Mouse (Mus musculus): ENCODE results near the gene Zc3h12a. TPM values are rescaled to one million over a fixed set of nuclear protein-coding genes. Genes with fewer than 3 reads are reported as not detected.

Zc3h12a gene
- polyA plus RNA-seq, 1 experiment from 2014 or later: 0.22 TPM

DNA sequence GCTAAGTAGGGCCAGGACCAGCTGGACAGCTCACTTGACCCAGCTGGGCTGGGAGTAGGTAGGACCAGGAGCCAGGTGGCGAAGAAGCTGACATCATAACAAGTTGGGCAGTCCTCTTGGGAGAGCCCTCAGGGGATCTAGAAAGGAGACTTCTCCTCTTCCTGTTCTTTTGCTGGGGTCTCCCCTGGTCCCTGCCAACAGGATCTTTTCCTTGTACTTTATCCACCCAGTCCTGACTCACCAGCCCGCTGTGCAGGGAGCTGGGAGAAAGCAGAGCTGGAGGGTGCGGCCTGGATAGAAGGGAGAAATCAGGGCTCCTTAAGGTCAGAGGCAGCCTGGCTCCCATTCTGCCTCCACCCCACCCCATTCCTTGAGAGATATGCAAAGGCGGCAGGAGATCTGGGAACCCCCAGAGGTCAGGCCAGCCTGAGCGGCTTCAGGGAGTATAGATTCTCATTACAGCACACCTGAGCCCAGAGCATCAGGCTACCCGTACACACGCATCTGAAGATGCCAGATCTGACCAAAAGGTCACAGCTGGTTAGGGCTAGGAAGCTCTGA, 2.2 kb downstream of the Zc3h12a start:
- H3K27me3 ChIP-seq (ENCODE audit: control insufficient read depth, insufficient read depth, low read length): peaks cover 16% of the 10 kb centered on the region; the same call in 1 of the 2 replicates
- DNase-seq (no peak), ATAC-seq (ENCODE audit: low FRiP score, low TSS enrichment) (no peak)
- no peak overlapping the region for H3K4me3 ChIP-seq (replicated peaks; ENCODE audit: low read depth, low read length)
- WGBS: 75% methylated on average over 7 of the region's 7 CpGs
- H3K9me3 ChIP-seq (ENCODE audit: control insufficient read depth, low read length): no peaks in the 10 kb centered on the region
- H3K9ac ChIP-seq (replicated peaks; ENCODE audit: low read length): no peak overlapping the region
- H3K4me2 ChIP-seq (ENCODE audit: low read length): no peak overlapping the region
- H3K36me3 ChIP-seq (ENCODE audit: control insufficient read depth, insufficient read depth, low read length): no peaks in the 10 kb centered on the region
- H3K4me1 ChIP-seq (ENCODE audit: control insufficient read depth, insufficient read depth, low read length): peaks cover 16% of the 10 kb centered on the region; the same call in 1 of the 2 replicates
- no peak overlapping the region for H3K27ac ChIP-seq (replicated peaks; ENCODE audit: low read depth, low read length)

DNA sequence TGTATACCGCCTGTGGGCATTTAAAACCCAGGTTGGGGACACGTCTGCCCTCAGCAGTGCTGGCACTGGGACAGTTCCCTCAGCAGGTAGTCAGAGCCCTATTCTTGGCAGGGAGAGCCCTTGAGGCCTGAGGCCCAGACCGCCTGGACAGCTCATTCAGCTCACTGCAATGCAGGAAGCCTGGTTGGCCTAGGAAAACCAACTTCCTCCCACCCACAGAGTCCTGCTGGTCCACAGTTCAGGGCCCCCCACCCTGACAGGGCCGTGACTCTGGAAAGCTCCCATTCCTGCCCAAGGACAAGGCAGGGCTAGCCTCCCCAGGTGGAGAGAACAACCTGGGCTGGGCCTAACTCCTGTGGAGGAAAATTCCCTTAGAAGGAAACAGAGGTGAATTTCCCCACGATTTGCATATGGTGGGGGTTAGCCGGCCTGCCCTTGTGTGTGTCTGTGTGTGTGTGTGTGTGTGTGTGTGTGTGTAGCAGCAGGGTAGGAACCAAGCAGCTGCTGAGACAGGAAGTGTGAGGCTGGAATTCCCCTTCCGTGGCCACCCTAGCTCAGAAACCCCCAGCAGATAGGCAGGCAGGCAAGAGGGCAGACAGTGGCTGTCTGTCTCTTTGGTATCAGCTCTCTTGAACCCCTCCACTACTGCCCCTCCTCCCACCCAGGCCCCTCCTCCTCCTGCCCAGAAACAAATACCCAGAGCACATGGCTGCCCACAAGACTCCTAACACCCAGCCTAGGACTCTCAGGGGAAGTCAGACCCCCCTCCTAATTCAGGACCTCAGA, 3.0 kb downstream of the Zc3h12a start:
- WGBS: 49% methylated on average over 7 of the region's 7 CpGs
- Histone ChIP-seq H3K4me1 (ENCODE audit: control insufficient read depth, insufficient read depth, low read length) (peaks cover 16% of the 10 kb centered on the region; the same call in 1 of the 2 replicates), H3K27ac (replicated peaks; ENCODE audit: low read depth, low read length) (no peak overlapping the region), H3K9ac (replicated peaks; ENCODE audit: low read length) (no peak overlapping the region), H3K27me3 (ENCODE audit: control insufficient read depth, insufficient read depth, low read length) (peaks cover 16% of the 10 kb centered on the region; the same call in 1 of the 2 replicates), H3K4me3 (replicated peaks; ENCODE audit: low read depth, low read length) (no peak overlapping the region), H3K9me3 (ENCODE audit: control insufficient read depth, low read length) (no peaks in the 10 kb centered on the region), H3K36me3 (ENCODE audit: control insufficient read depth, insufficient read depth, low read length) (no peaks in the 10 kb centered on the region), H3K4me2 (ENCODE audit: low read length) (no peak overlapping the region)
- no peak for ATAC-seq (ENCODE audit: low FRiP score, low TSS enrichment)
- no peak for DNase-seq

DNA sequence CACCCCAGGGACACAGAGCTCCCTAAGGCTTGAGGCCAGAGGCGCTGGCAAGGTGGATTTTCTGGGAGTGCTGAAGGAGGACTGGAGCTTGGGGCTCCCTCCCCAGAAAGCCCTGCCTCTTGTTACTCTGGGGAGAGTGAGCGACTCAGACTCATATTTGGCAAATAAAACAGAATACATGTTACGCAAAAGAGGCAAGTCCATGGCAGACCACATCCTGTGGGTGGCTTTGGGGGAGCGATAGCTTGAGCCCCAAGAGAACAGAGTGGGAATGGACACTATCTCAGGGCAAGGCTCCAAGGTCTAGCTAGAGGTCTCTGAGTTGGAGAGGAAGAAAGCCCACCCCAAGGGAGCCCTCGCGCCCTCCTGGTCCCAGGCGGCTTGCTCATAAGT, 4.4 kb downstream of the Zc3h12a start:
- DNase-seq: no peak
- ATAC-seq (ENCODE audit: low FRiP score, low TSS enrichment): no peak
- 74% methylated on average over 7 of the region's 7 CpGs for WGBS
- H3K9ac ChIP-seq (replicated peaks; ENCODE audit: low read length): no peak overlapping the region; the same call in 1 of the 2 replicates
- H3K4me3 ChIP-seq (replicated peaks; ENCODE audit: low read depth, low read length): no peak overlapping the region
- H3K36me3 ChIP-seq (ENCODE audit: control insufficient read depth, insufficient read depth, low read length): no peaks in the 10 kb centered on the region
- H3K27ac ChIP-seq (replicated peaks; ENCODE audit: low read depth, low read length): no peak overlapping the region
- H3K4me1 ChIP-seq (ENCODE audit: control insufficient read depth, insufficient read depth, low read length): peaks cover 16% of the 10 kb centered on the region; the same call in 1 of the 2 replicates
- H3K27me3 ChIP-seq (ENCODE audit: control insufficient read depth, insufficient read depth, low read length): peaks cover 16% of the 10 kb centered on the region; the same call in 1 of the 2 replicates
- no peak overlapping the region for H3K4me2 ChIP-seq (ENCODE audit: low read length)
- no peaks in the 10 kb centered on the region for H3K9me3 ChIP-seq (ENCODE audit: control insufficient read depth, low read length)

DNA sequence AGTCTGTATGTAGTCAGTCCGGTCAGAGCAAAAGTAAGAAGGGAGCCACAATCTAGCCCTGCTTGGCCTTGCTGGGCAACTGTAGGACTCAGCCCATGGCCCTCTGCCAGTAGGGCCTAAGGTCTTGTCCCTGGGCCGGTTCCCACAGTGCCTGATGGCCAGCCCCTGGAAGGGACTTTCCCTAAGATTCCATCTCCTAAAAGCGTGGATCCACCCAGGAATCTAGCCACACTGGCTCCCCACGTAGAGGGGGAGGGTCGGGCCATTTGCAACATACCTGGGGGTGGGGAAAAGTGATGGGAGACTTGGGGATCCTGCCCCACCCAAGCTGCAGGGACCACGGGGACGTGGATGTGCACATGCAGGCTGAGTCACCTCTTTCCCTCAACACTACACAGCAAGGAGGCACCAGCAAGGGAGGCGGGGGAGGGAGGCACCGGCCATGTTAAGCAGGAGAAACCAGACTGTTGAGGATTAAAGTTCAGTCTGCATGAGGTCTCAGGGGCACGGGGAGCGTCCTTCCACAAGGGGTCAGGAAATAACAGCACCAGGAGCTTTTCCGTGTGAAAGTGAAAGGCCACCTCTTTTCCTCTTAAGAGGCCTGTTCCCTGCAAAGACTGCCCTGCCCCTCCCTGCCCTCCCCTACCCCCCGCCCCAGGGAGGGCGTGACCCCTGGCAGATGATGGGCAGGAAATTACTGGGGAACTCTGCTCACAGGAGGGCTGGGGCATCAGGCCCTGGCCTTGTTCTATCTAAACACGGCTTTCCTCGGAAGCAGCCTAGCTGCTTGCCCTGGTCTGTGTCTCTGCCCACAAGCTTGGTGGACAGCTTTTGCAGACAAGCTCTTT, 5.0 kb downstream of the Zc3h12a start:
- Histone ChIP-seq H3K9ac (replicated peaks; ENCODE audit: low read length) (no peak overlapping the region; the same call in 1 of the 2 replicates), H3K36me3 (ENCODE audit: control insufficient read depth, insufficient read depth, low read length) (no peaks in the 10 kb centered on the region), H3K27ac (replicated peaks; ENCODE audit: low read depth, low read length) (no peak overlapping the region), H3K4me2 (ENCODE audit: low read length) (no peak overlapping the region), H3K9me3 (ENCODE audit: control insufficient read depth, low read length) (no peaks in the 10 kb centered on the region), H3K4me1 (ENCODE audit: control insufficient read depth, insufficient read depth, low read length) (peaks cover 12% of the 10 kb centered on the region; the same call in 1 of the 2 replicates), H3K27me3 (ENCODE audit: control insufficient read depth, insufficient read depth, low read length) (peaks cover 13% of the 10 kb centered on the region; the same call in 1 of the 2 replicates), H3K4me3 (replicated peaks; ENCODE audit: low read depth, low read length) (no peak overlapping the region)
- ATAC-seq (ENCODE audit: low FRiP score, low TSS enrichment) (no peak), DNase-seq (no peak)
- WGBS: 26% methylated on average over 16 of the region's 16 CpGs

DNA sequence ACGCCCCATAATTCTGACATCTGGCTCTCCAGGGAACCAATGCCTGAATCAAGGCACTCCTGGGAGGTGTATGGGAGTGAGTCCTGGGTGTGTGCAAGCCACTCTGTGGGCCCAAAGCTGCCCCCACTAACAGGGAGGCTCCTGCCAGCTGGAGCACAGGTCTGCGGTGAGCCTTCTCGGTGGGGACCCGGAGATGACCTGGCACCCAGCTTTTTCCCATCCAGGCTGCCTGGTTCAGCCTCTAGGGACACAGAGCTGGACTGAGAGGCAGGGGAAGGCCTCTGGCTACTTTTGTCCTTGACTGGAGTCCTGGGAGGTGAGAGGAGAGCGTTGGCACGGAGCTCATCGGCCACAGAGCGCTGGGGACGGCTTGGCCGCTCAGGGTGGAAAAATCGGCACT, 7.9 kb downstream of the Zc3h12a start:
- no peaks in the 10 kb centered on the region for H3K9me3 ChIP-seq (ENCODE audit: control insufficient read depth, low read length)
- ATAC-seq (ENCODE audit: low FRiP score, low TSS enrichment) (no peak), DNase-seq (no peak)
- WGBS: 92% methylated on average over 11 of the region's 11 CpGs
- H3K9ac ChIP-seq (replicated peaks; ENCODE audit: low read length): no peak overlapping the region
- H3K4me3 ChIP-seq (replicated peaks; ENCODE audit: low read depth, low read length): no peak overlapping the region
- H3K4me2 ChIP-seq (ENCODE audit: low read length): no peak overlapping the region
- H3K27me3 ChIP-seq (ENCODE audit: control insufficient read depth, insufficient read depth, low read length): no peaks in the 10 kb centered on the region
- H3K4me1 ChIP-seq (ENCODE audit: control insufficient read depth, insufficient read depth, low read length): peaks cover 5% of the 10 kb centered on the region; the same call in 1 of the 2 replicates
- H3K27ac ChIP-seq (replicated peaks; ENCODE audit: low read depth, low read length): no peak overlapping the region
- H3K36me3 ChIP-seq (ENCODE audit: control insufficient read depth, insufficient read depth, low read length): no peaks in the 10 kb centered on the region

DNA sequence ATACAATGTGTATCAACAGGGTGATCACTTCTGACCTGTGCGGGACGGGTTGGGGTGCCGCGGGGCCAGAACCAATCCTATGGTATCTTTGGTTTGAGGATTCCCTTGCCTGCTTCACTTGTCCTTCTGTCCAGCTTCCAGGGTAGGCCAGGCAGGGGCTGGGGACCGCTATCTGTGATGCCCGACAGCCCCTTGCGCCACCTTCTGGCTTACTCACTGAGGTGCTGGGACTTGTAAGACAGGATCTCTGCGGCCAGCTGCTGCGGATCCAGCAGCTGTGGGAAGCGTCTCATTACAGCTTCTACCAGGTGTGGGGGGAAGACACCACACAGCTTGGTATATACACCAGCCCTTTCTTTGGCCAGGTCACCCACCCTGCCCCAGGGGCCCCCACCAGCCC, 8.6 kb downstream of the Zc3h12a start:
- no peak overlapping the region for H3K27ac ChIP-seq (replicated peaks; ENCODE audit: low read depth, low read length)
- H3K9ac ChIP-seq (replicated peaks; ENCODE audit: low read length): no peak overlapping the region
- WGBS: 22% methylated on average over 10 of the region's 10 CpGs
- DNase-seq (peak; percentile 54), ATAC-seq (ENCODE audit: low FRiP score, low TSS enrichment) (no peak)
- H3K4me2 ChIP-seq (ENCODE audit: low read length): no peak overlapping the region
- no peaks in the 10 kb centered on the region for H3K36me3 ChIP-seq (ENCODE audit: control insufficient read depth, insufficient read depth, low read length)
- no peak overlapping the region for H3K4me3 ChIP-seq (replicated peaks; ENCODE audit: low read depth, low read length)
- H3K9me3 ChIP-seq (ENCODE audit: control insufficient read depth, low read length): no peaks in the 10 kb centered on the region
- no peaks in the 10 kb centered on the region for H3K27me3 ChIP-seq (ENCODE audit: control insufficient read depth, insufficient read depth, low read length)
- peaks cover 5% of the 10 kb centered on the region; the same call in 1 of the 2 replicates for H3K4me1 ChIP-seq (ENCODE audit: control insufficient read depth, insufficient read depth, low read length)

DNA sequence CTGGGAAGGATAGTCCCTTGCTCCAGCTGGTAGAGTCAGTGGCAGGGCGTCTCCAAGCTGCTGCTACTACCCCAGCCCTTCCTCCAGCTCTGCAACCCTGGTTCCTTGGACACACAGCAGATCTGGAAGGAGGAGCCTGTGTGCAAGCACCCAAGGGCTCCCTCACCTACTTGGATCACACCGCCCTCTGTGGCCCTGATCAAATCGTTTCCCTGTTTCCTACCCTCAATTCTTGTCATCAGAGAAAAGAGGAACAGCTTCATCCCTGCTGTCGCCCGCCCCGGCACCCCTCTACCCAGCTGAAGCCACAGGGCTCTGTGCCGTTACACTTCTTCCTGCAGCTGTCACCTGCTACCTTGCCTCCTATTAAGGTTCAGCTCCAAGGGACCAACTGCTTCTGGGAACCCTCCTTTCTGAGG, 9.7 kb downstream of the Zc3h12a start:
- Histone ChIP-seq H3K36me3 (ENCODE audit: control insufficient read depth, insufficient read depth, low read length) (no peaks in the 10 kb centered on the region), H3K9ac (replicated peaks; ENCODE audit: low read length) (no peak overlapping the region)

DNA sequence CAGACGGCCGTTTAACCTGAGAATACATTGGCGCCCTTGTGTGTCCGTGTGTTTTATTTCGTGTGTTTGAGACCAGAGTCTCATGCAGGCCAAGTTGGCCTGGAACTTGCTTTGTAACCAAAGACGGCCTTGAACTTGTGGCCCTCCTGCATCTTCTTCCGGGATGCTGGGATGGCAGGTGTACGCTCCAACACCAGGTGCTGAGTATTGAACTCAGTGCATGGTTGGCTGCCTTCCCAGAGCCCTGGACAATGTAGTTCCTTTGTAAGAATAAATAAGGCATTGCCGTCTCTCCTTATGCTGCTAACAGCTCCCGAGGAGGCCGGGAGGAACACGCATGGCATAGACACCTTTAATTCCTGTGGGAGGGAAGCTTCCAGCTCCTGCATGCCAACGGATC, 10.7 kb downstream of the Zc3h12a start:
- no peak for ATAC-seq (ENCODE audit: low FRiP score, low TSS enrichment)
- no peaks in the 10 kb centered on the region for H3K27me3 ChIP-seq (ENCODE audit: control insufficient read depth, insufficient read depth, low read length)
- no peak for DNase-seq
- no peaks in the 10 kb centered on the region for H3K4me1 ChIP-seq (ENCODE audit: control insufficient read depth, insufficient read depth, low read length)
- no peak overlapping the region for H3K27ac ChIP-seq (replicated peaks; ENCODE audit: low read depth, low read length)
- no peaks in the 10 kb centered on the region for H3K9me3 ChIP-seq (ENCODE audit: control insufficient read depth, low read length)
- peaks cover 5% of the 10 kb centered on the region for H3K36me3 ChIP-seq (ENCODE audit: control insufficient read depth, insufficient read depth, low read length)
- no peak overlapping the region for H3K4me3 ChIP-seq (replicated peaks; ENCODE audit: low read depth, low read length)
- no peak overlapping the region for H3K9ac ChIP-seq (replicated peaks; ENCODE audit: low read length)
- WGBS: 73% methylated on average over 13 of the region's 13 CpGs
- no peak overlapping the region for H3K4me2 ChIP-seq (ENCODE audit: low read length)

More for the DNA sequence above, 9.7 kb downstream of the Zc3h12a start:
- Histone ChIP-seq H3K4me1 (ENCODE audit: control insufficient read depth, insufficient read depth, low read length) (peaks cover 3% of the 10 kb centered on the region; the same call in 1 of the 2 replicates), H3K4me3 (replicated peaks; ENCODE audit: low read depth, low read length) (no peak overlapping the region), H3K4me2 (ENCODE audit: low read length) (no peak overlapping the region), H3K27me3 (ENCODE audit: control insufficient read depth, insufficient read depth, low read length) (no peaks in the 10 kb centered on the region), H3K9me3 (ENCODE audit: control insufficient read depth, low read length) (no peaks in the 10 kb centered on the region), H3K27ac (replicated peaks; ENCODE audit: low read depth, low read length) (no peak overlapping the region)
- 82% methylated on average over 7 of the region's 7 CpGs for WGBS
- ATAC-seq (ENCODE audit: low FRiP score, low TSS enrichment): no peak
- DNase-seq: no peak

Measured in midbrain, embryonic 14.5 days (tissue).